Comparison of ENCODE assay signal across 9 mouse cellular contexts in the genomic region with DNA sequence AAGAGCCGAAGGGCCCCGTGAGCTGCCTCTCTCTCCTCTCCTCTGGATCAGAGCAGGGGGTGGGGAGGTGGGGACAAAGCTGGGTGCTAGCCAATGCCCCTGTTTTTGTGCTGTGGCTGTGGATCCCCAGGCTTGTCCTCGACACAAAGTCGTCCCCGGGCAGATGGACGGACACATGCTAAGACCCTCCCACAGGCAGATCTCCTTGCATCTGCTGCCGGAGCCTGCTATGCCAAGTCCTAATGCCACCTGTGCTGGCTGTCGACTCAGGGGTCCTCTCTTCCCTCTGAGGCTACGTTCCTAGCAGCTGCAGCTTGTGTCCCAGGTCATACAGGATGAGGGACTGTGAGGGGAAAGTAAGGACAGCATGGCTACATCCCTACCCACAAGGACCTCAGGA. TPM values are rescaled to one million over a fixed set of nuclear protein-coding genes. Genes with fewer than 3 reads are reported as not detected.
DNase-seq lines count a peak whose midpoint lies in the region; ATAC-seq and TF ChIP-seq lines count a peak whose summit lies in the region.
"Had no signal": no experiment of that assay in that cellular context is flagged by ENCODE, and none has a peak within 500 bp of the region (broad histone marks: within the 10 kb centered on the region; RNA-seq: fewer than 3 reads in every experiment).

No protein-coding gene starts in this region.

- H3K27ac ChIP-seq in heart, embryonic 11.5 days (ENCODE audit: low read depth, low read length) = no peak overlapping the region
- peak overlapping the region; percentile 15; the same call in 1 of the 2 replicates for H3K27ac ChIP-seq in lung, postnatal 0 days (ENCODE audit: low read length)
- H3K27ac ChIP-seq in intestine, embryonic 14.5 days (ENCODE audit: low read depth) = no peak overlapping the region; the same call in 1 of the 2 replicates
- H3K27ac ChIP-seq in neural tube, embryonic 15.5 days (replicated peaks) = no peak overlapping the region

- peak overlapping the region; percentile 58 for H3K4me2 ChIP-seq in heart, embryonic 11.5 days
- H3K4me2 ChIP-seq in lung, postnatal 0 days (replicated peaks; ENCODE audit: low read depth, low read length) = peak overlapping the region; percentile 44
- peak overlapping the region; percentile 23 for H3K4me2 ChIP-seq in intestine, embryonic 14.5 days (ENCODE audit: low read length)
- peak overlapping the region; percentile 13 for H3K4me2 ChIP-seq in neural tube, embryonic 15.5 days

- TF ChIP-seq EP300 in lung, postnatal 0 days (IDR thresholded peaks at IDR 0.05) = no peak

- no peaks in the 10 kb centered on the region for H3K27me3 ChIP-seq in heart, embryonic 11.5 days (ENCODE audit: control insufficient read depth, insufficient read depth, low read length)
- no peaks in the 10 kb centered on the region for H3K27me3 ChIP-seq in lung, postnatal 0 days (replicated peaks; ENCODE audit: insufficient read depth, low read length)
- H3K27me3 ChIP-seq in intestine, embryonic 14.5 days (replicated peaks; ENCODE audit: control insufficient read depth, insufficient read depth, low read length) = no peaks in the 10 kb centered on the region
- no peaks in the 10 kb centered on the region for H3K27me3 ChIP-seq in neural tube, embryonic 15.5 days (replicated peaks)

- peaks cover 24% of the 10 kb centered on the region for H3K4me1 ChIP-seq in heart, embryonic 11.5 days (ENCODE audit: control insufficient read depth, insufficient read depth, low read length)
- no peaks in the 10 kb centered on the region; the same call in none of the 2 replicates for H3K4me1 ChIP-seq in lung, postnatal 0 days (ENCODE audit: insufficient read depth, low read depth, low read length)
- peaks cover 7% of the 10 kb centered on the region; the same call in 1 of the 2 replicates for H3K4me1 ChIP-seq in intestine, embryonic 14.5 days (replicated peaks; ENCODE audit: control insufficient read depth, insufficient read depth, low read length)
- 0 out of 2 replicates have a peak, but pooled peaks cover 5% of the 10 kb centered on the region for H3K4me1 ChIP-seq in neural tube, embryonic 15.5 days

- no peaks in the 10 kb centered on the region for H3K9me3 ChIP-seq in heart, embryonic 11.5 days (replicated peaks; ENCODE audit: control insufficient read depth, low read length)
- no peaks in the 10 kb centered on the region for H3K9me3 ChIP-seq in lung, postnatal 0 days (ENCODE audit: low read length)
- H3K9me3 ChIP-seq in intestine, embryonic 14.5 days (ENCODE audit: control insufficient read depth, low read length) = no peaks in the 10 kb centered on the region
- H3K9me3 ChIP-seq in neural tube, embryonic 15.5 days (replicated peaks) = no peaks in the 10 kb centered on the region

- peaks cover 17% of the 10 kb centered on the region for H3K36me3 ChIP-seq in heart, embryonic 11.5 days (ENCODE audit: control insufficient read depth, insufficient read depth, low read length)
- H3K36me3 ChIP-seq in lung, postnatal 0 days (ENCODE audit: insufficient read depth, low read length) = peaks cover 14% of the 10 kb centered on the region; the same call in 1 of the 2 replicates
- H3K36me3 ChIP-seq in intestine, embryonic 14.5 days (ENCODE audit: control insufficient read depth, insufficient read depth, low read length) = peaks cover 19% of the 10 kb centered on the region
- peaks cover 16% of the 10 kb centered on the region for H3K36me3 ChIP-seq in neural tube, embryonic 15.5 days

- DNase-seq in heart, adult 9 months (ENCODE audit: low spot score in 2 of 2) = no peak
- no peak for DNase-seq in lung, postnatal 0 days (ENCODE audit: low spot score)
- no peak for DNase-seq in lung, postnatal 25 days (ENCODE audit: low spot score)
- no peak for DNase-seq in intestine, embryonic 14.5 days (ENCODE audit: low spot score)
- no peak for DNase-seq in right cerebral cortex, postnatal 25 days
- DNase-seq: kidney, postnatal 36 days had no signal

- WGBS in heart, embryonic 11.5 days (ENCODE audit: insufficient replicate concordance) = 56% methylated on average over 9 of the region's 9 CpGs
- WGBS in lung, postnatal 0 days = 44% methylated on average over 9 of the region's 9 CpGs
- 61% methylated on average over 9 of the region's 9 CpGs for WGBS in intestine, embryonic 14.5 days
- WGBS in neural tube, embryonic 15.5 days = 53% methylated on average over 9 of the region's 9 CpGs

- peak overlapping the region; percentile 29; the same call in 1 of the 2 replicates for H3K9ac ChIP-seq in heart, embryonic 11.5 days (ENCODE audit: low read depth, low read length)
- H3K9ac ChIP-seq in lung, postnatal 0 days (replicated peaks; ENCODE audit: low read depth) = 0 out of 2 replicates have a peak overlapping the region, but pooled peaks have one; percentile 19
- H3K9ac ChIP-seq in intestine, embryonic 14.5 days (ENCODE audit: low read length) = no peak overlapping the region
- no peak overlapping the region for H3K9ac ChIP-seq in neural tube, embryonic 15.5 days (replicated peaks)

- no peak for ATAC-seq in heart, embryonic 11.5 days (replicated peaks; ENCODE audit: insufficient number of reproducible peaks, low FRiP score, low TSS enrichment)
- no peak for ATAC-seq in lung, postnatal 0 days
- ATAC-seq in intestine, embryonic 14.5 days (replicated peaks; ENCODE audit: low FRiP score, low TSS enrichment, low read depth) = no peak
- no peak for ATAC-seq in neural tube, embryonic 15.5 days (ENCODE audit: low FRiP score)
- no peak for ATAC-seq in megakaryocyte progenitor cell, adult 5-6 weeks (replicated peaks; ENCODE audit: poor library complexity)

- H3K4me3 ChIP-seq in heart, embryonic 11.5 days (ENCODE audit: low read depth, low read length) = peak overlapping the region; percentile 40
- peak overlapping the region; percentile 31; the same call in 1 of the 2 replicates for H3K4me3 ChIP-seq in lung, postnatal 0 days (ENCODE audit: low read depth, low read length)
- H3K4me3 ChIP-seq in intestine, embryonic 14.5 days (ENCODE audit: low read depth, low read length) = no peak overlapping the region
- H3K4me3 ChIP-seq in neural tube, embryonic 15.5 days (replicated peaks) = no peak overlapping the region

- TF ChIP-seq CTCF in lung, postnatal 0 days (IDR thresholded peaks at IDR 0.05) = no peak

RNA-seq across cellular contexts. Expression of gene Stab1, which starts 1.6 kb away (rescaled TPM):
- 35.9 and 40.4 TPM in 2 replicates for polyA plus RNA-seq in heart, embryonic 11.5 days (2014; fragmentation: Nextera tagmentation; extraction: Ambion mirVana)
- polyA plus RNA-seq in lung, postnatal 0 days (2015; fragmentation: Nextera tagmentation; extraction: Ambion mirVana) = 32.4 and 34.2 TPM in 2 replicates
- 35.8 and 41.0 TPM in 2 replicates for polyA plus RNA-seq in intestine, embryonic 14.5 days (2014; fragmentation: Nextera tagmentation; extraction: Ambion mirVana)
- 16.9 and 18.1 TPM in 2 replicates for polyA plus RNA-seq in neural tube, embryonic 15.5 days (2015; fragmentation: Nextera tagmentation; extraction: Ambion mirVana)
- total RNA-seq in megakaryocyte progenitor cell, adult 5-6 weeks (2015) = 3.2 and 6.7 TPM in 2 replicates
- 0.44 and 0.87 TPM in 2 replicates for total RNA-seq in megakaryocyte progenitor cell, adult 5-6 weeks (2017)

RNA-seq across cellular contexts. Expression of gene Nt5dc2, which starts 36.0 kb away (rescaled TPM):
- polyA plus RNA-seq in heart, embryonic 11.5 days (2014; fragmentation: Nextera tagmentation; extraction: Ambion mirVana) = 342 and 344 TPM in 2 replicates
- polyA plus RNA-seq in lung, postnatal 0 days (2015; fragmentation: Nextera tagmentation; extraction: Ambion mirVana) = 148 and 162 TPM in 2 replicates
- polyA plus RNA-seq in intestine, embryonic 14.5 days (2014; fragmentation: Nextera tagmentation; extraction: Ambion mirVana) = 308 and 365 TPM in 2 replicates
- 226 and 228 TPM in 2 replicates for polyA plus RNA-seq in neural tube, embryonic 15.5 days (2015; fragmentation: Nextera tagmentation; extraction: Ambion mirVana)
- total RNA-seq in megakaryocyte progenitor cell, adult 5-6 weeks (2015) = 90.7 and 110 TPM in 2 replicates
- total RNA-seq in megakaryocyte progenitor cell, adult 5-6 weeks (2017) = 136 and 153 TPM in 2 replicates

RNA-seq across cellular contexts. Expression of gene Smim4, which starts 38.1 kb away (rescaled TPM):
- 64.5 and 70.0 TPM in 2 replicates for polyA plus RNA-seq in heart, embryonic 11.5 days (2014; fragmentation: Nextera tagmentation; extraction: Ambion mirVana)
- 109 and 118 TPM in 2 replicates for polyA plus RNA-seq in lung, postnatal 0 days (2015; fragmentation: Nextera tagmentation; extraction: Ambion mirVana)
- 91.3 and 94.4 TPM in 2 replicates for polyA plus RNA-seq in intestine, embryonic 14.5 days (2014; fragmentation: Nextera tagmentation; extraction: Ambion mirVana)
- 71.6 and 73.4 TPM in 2 replicates for polyA plus RNA-seq in neural tube, embryonic 15.5 days (2015; fragmentation: Nextera tagmentation; extraction: Ambion mirVana)
- 93.8 and 125 TPM in 2 replicates for total RNA-seq in megakaryocyte progenitor cell, adult 5-6 weeks (2015)
- 45.3 and 89.8 TPM in 2 replicates for total RNA-seq in megakaryocyte progenitor cell, adult 5-6 weeks (2017)

RNA-seq across cellular contexts. Expression of gene Tnnc1, which starts 41.3 kb away (rescaled TPM):
- 3,123 and 3,177 TPM in 2 replicates for polyA plus RNA-seq in heart, embryonic 11.5 days (2014; fragmentation: Nextera tagmentation; extraction: Ambion mirVana)
- polyA plus RNA-seq in lung, postnatal 0 days (2015; fragmentation: Nextera tagmentation; extraction: Ambion mirVana) = 77.2 and 87.2 TPM in 2 replicates
- polyA plus RNA-seq in intestine, embryonic 14.5 days (2014; fragmentation: Nextera tagmentation; extraction: Ambion mirVana) = 2.2 and 2.6 TPM in 2 replicates
- 24.5 and 36.3 TPM in 2 replicates for polyA plus RNA-seq in neural tube, embryonic 15.5 days (2015; fragmentation: Nextera tagmentation; extraction: Ambion mirVana)
- total RNA-seq in megakaryocyte progenitor cell, adult 5-6 weeks (2015) = 0.94 TPM in 1 of 2 replicates, not detected in the other
- total RNA-seq in megakaryocyte progenitor cell, adult 5-6 weeks (2017) = 0.54 and 0.87 TPM in 2 replicates

RNA-seq across cellular contexts. Expression of gene Nisch, which starts 49.9 kb away (rescaled TPM):
- 286 and 325 TPM in 2 replicates for polyA plus RNA-seq in heart, embryonic 11.5 days (2014; fragmentation: Nextera tagmentation; extraction: Ambion mirVana)
- 196 and 224 TPM in 2 replicates for polyA plus RNA-seq in lung, postnatal 0 days (2015; fragmentation: Nextera tagmentation; extraction: Ambion mirVana)
- polyA plus RNA-seq in intestine, embryonic 14.5 days (2014; fragmentation: Nextera tagmentation; extraction: Ambion mirVana) = 330 and 367 TPM in 2 replicates
- polyA plus RNA-seq in neural tube, embryonic 15.5 days (2015; fragmentation: Nextera tagmentation; extraction: Ambion mirVana) = 309 and 327 TPM in 2 replicates
- 94.2 and 113 TPM in 2 replicates for total RNA-seq in megakaryocyte progenitor cell, adult 5-6 weeks (2015)
- 69.7 and 88.2 TPM in 2 replicates for total RNA-seq in megakaryocyte progenitor cell, adult 5-6 weeks (2017)

Comparison
In these comparisons a context has a peak if more than half of its experiments do, and no peak if none do; other contexts are left out.
1. H3K4me3 ChIP-seq: peak in heart, embryonic 11.5 days (single experiment) and lung, postnatal 0 days (single experiment); none in intestine, embryonic 14.5 days (single experiment) and neural tube, embryonic 15.5 days (single experiment).
2. H3K9ac ChIP-seq: peak in heart, embryonic 11.5 days (single experiment) and lung, postnatal 0 days (single experiment); none in intestine, embryonic 14.5 days (single experiment) and neural tube, embryonic 15.5 days (single experiment).
3. Peak in every context shown above with its lines, with median percentiles within 50 percentile points of each other: H3K4me2 ChIP-seq.